Mouse (Mus musculus) heart, embryonic 15.5 days (tissue): ENCODE measurements around the gene Plvap. TPM values are rescaled to one million over a fixed set of nuclear protein-coding genes. Genes with fewer than 3 reads are reported as not detected.

Source experiments
- ATAC-seq: fragments of 200-750 bp; cut with Nextera tagmentation; replicated peaks from 2 replicates; pipeline ENCODE4 v1.8.0; 2017; ENCODE audit warnings: low read depth, moderate TSS enrichment; ENCODE audit not compliant: insufficient number of reproducible peaks, insufficient read depth, low FRiP score
- H3K27ac ChIP-seq: fragments of 300-500 bp; sonication (generic); 2 replicates; pipeline ENCODE4 v1.5.1; 2015; ENCODE audit warnings: mild to moderate bottlenecking, inconsistent platforms
- H3K27me3 ChIP-seq: fragments of 300-500 bp; sonication (generic); 2 replicates; pipeline ENCODE4 v1.6.1; 2015; ENCODE audit warnings: inconsistent platforms
- H3K36me3 ChIP-seq: fragments of 300-500 bp; sonication (generic); 2 replicates; pipeline ENCODE4 v1.6.1; 2015; ENCODE audit warnings: mild to moderate bottlenecking, inconsistent platforms
- H3K4me1 ChIP-seq: fragments of 300-500 bp; sonication (generic); replicated peaks from 2 replicates; pipeline ENCODE4 v1.6.1; 2015; ENCODE audit warnings: inconsistent platforms
- H3K4me2 ChIP-seq: fragments of 300-500 bp; sonication (generic); 2 replicates; pipeline ENCODE4 v1.6.1; 2015; ENCODE audit warnings: inconsistent platforms, mild to moderate bottlenecking, moderate library complexity
- H3K4me3 ChIP-seq: fragments of 300-500 bp; sonication (generic); 2 replicates; pipeline ENCODE4 v1.5.1; 2015; ENCODE audit warnings: mild to moderate bottlenecking, inconsistent platforms
- H3K9ac ChIP-seq: fragments of 300-500 bp; sonication (generic); 2 replicates; pipeline ENCODE4 v1.6.1; 2015; ENCODE audit warnings: mild to moderate bottlenecking, inconsistent platforms
- H3K9me3 ChIP-seq: fragments of 300-500 bp; sonication (generic); replicated peaks from 2 replicates; pipeline ENCODE4 v1.6.1; 2016; ENCODE audit warnings: inconsistent platforms
- WGBS: fragments of 180-500 bp; shearing (Covaris S2); methylation state at CpG from one replicate; pipeline ENCODE4 v1.1.7; 2015; ENCODE audit warnings: mixed read lengths; 5-methylcytosine and 5-hydroxymethylcytosine counted together
- polyA plus RNA-seq: library from polyadenylated mRNA; unstranded; fragments of >200 nt; fragmentation: Nextera tagmentation; extraction: Ambion mirVana; gene quantifications from 2 replicates; pipeline ENCODE4 v1.2.1, GENCODE M21; 2015

The Plvap gene
- polyA plus RNA-seq, 1 experiment from 2014 or later, result 87.2 TPM

GRCm38 (mm10) chr8:71484736-71485135, 26.8 kb downstream of the Plvap start:
- no peak overlapping the region for H3K27ac ChIP-seq
- H3K9ac ChIP-seq, result peak overlapping the region; percentile 88; the same call in 1 of the 2 replicates
- H3K36me3 ChIP-seq, result no peaks in the 10 kb centered on the region
- no peak for ATAC-seq
- peak overlapping the region; percentile 96 for H3K4me2 ChIP-seq
- H3K4me3 ChIP-seq, result peak overlapping the region; percentile 83
- no peaks in the 10 kb centered on the region for H3K9me3 ChIP-seq
- WGBS, result 92% methylated on average over 19 of the region's 19 CpGs
- peaks cover 30% of the 10 kb centered on the region for H3K4me1 ChIP-seq
- H3K27me3 ChIP-seq, result peaks cover 19% of the 10 kb centered on the region

- peaks cover 22% of the 10 kb centered on the region for H3K4me1 ChIP-seq
- ATAC-seq, result no peak
- no peaks in the 10 kb centered on the region for H3K36me3 ChIP-seq
- no peak overlapping the region for H3K4me3 ChIP-seq
- H3K27me3 ChIP-seq, result peaks cover 20% of the 10 kb centered on the region
- 45% methylated on average over 8 of the region's 8 CpGs for WGBS
- H3K9me3 ChIP-seq, result no peaks in the 10 kb centered on the region
- H3K4me2 ChIP-seq, result no peak overlapping the region
- no peak overlapping the region for H3K27ac ChIP-seq
- no peak overlapping the region for H3K9ac ChIP-seq
Observed at GRCm38 (mm10) chr8:71483932-71484331, 27.6 kb downstream of the Plvap start.

DNA sequence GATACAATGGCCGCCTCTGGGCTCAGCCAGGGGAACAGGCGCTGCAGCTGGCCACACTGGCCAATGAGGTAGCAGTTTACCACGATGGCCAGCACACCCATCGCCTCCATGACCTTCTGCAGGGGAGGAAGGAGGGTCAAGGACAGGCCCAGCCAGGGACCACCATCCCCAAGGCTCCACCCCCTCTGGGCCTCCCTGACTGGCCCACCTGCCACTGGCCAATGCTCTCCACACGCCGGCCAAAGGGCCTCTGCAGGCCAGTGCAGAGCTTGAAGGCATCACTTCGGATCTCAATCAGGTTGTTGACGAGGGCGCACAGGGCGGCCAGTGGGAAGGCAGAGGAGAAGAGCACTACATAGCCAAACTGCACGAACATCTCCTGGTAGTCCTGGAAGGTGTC, 32.6 kb downstream of the Plvap start:
- WGBS, result 84% methylated on average over 11 of the region's 11 CpGs
- H3K36me3 ChIP-seq, result peaks cover 12% of the 10 kb centered on the region
- H3K27ac ChIP-seq, result no peak overlapping the region
- ATAC-seq, result no peak
- no peak overlapping the region for H3K4me2 ChIP-seq
- peaks cover 24% of the 10 kb centered on the region for H3K27me3 ChIP-seq
- H3K4me3 ChIP-seq, result no peak overlapping the region
- H3K9ac ChIP-seq, result no peak overlapping the region
- H3K9me3 ChIP-seq, result no peaks in the 10 kb centered on the region
- H3K4me1 ChIP-seq, result peaks cover 14% of the 10 kb centered on the region

- peak overlapping the region; percentile 74 for H3K4me3 ChIP-seq
- H3K27me3 ChIP-seq, result peaks cover 22% of the 10 kb centered on the region
- H3K9ac ChIP-seq, result peak overlapping the region; percentile 81; the same call in 1 of the 2 replicates
- WGBS, result 49% methylated on average over 14 of the region's 14 CpGs
- H3K9me3 ChIP-seq, result no peaks in the 10 kb centered on the region
- ATAC-seq, result no peak
- peak overlapping the region; percentile 94 for H3K4me2 ChIP-seq
- H3K4me1 ChIP-seq, result peaks cover 14% of the 10 kb centered on the region
- H3K27ac ChIP-seq, result peak overlapping the region; percentile 90; the same call in 1 of the 2 replicates
- peaks cover 23% of the 10 kb centered on the region for H3K36me3 ChIP-seq
Observed at GRCm38 (mm10) chr8:71477196-71477845, 34.2 kb downstream of the Plvap start.

GRCm38 (mm10) chr8:71476099-71476940, 35.2 kb downstream of the Plvap start:
- under 1% methylated on average over 77 of the region's 121 CpGs for WGBS
- Histone ChIP-seq H3K9me3 (no peaks in the 10 kb centered on the region), H3K4me2 (peak overlapping the region; percentile 94), H3K27me3 (peaks cover 14% of the 10 kb centered on the region), H3K4me1 (peaks cover 15% of the 10 kb centered on the region), H3K9ac (peak overlapping the region; percentile 81), H3K4me3 (peak overlapping the region; percentile 74), H3K36me3 (peaks cover 30% of the 10 kb centered on the region), H3K27ac (peak overlapping the region; percentile 90)
- peak; percentile 72 for ATAC-seq

GRCm38 (mm10) chr8:71475702-71476075, 35.9 kb downstream of the Plvap start:
- peaks cover 9% of the 10 kb centered on the region; the same call in 1 of the 2 replicates for H3K27me3 ChIP-seq
- peak overlapping the region; percentile 74 for H3K4me3 ChIP-seq
- no peak for ATAC-seq
- H3K9ac ChIP-seq, result peak overlapping the region; percentile 81
- WGBS, result 23% methylated on average over 4 of the region's 4 CpGs
- peaks cover 22% of the 10 kb centered on the region for H3K4me1 ChIP-seq
- H3K36me3 ChIP-seq, result peaks cover 31% of the 10 kb centered on the region
- no peaks in the 10 kb centered on the region for H3K9me3 ChIP-seq
- H3K27ac ChIP-seq, result peak overlapping the region; percentile 90
- H3K4me2 ChIP-seq, result peak overlapping the region; percentile 94

GRCm38 (mm10) chr8:71474785-71475701, 36.5 kb downstream of the Plvap start:
- H3K4me3 ChIP-seq, result no peak overlapping the region
- 91% methylated on average over 25 of the region's 25 CpGs for WGBS
- H3K27ac ChIP-seq, result no peak overlapping the region
- ATAC-seq, result no peak
- H3K4me2 ChIP-seq, result no peak overlapping the region; the same call in 1 of the 2 replicates
- H3K9me3 ChIP-seq, result no peaks in the 10 kb centered on the region
- no peak overlapping the region for H3K9ac ChIP-seq
- peaks cover 28% of the 10 kb centered on the region for H3K4me1 ChIP-seq
- H3K36me3 ChIP-seq, result peaks cover 31% of the 10 kb centered on the region
- H3K27me3 ChIP-seq, result 0 out of 2 replicates have a peak, but pooled peaks cover 5% of the 10 kb centered on the region

DNA sequence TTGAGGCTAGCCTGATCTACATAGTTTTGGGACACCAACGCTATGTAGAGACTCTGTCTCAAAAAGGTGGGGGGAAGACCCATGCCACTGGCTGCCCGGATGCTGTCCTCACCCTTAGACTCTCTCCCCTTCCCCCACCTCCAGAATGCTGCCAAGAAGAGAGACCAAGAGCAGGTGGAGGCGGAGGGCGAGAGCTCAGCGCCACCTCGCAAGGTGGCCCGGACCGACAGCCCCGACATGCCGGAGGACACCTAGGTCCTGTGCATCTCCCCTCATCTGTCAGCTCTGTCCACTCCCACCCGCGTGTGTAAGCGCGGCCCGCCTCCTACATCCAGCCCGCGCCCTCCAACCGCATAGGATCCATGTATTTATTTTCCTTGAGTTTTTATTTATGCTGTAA, 37.2 kb downstream of the Plvap start:
- no peak for ATAC-seq
- Histone ChIP-seq H3K36me3 (peaks cover 31% of the 10 kb centered on the region), H3K9ac (no peak overlapping the region), H3K9me3 (no peaks in the 10 kb centered on the region), H3K27me3 (0 out of 2 replicates have a peak, but pooled peaks cover 5% of the 10 kb centered on the region), H3K4me3 (no peak overlapping the region), H3K4me2 (no peak overlapping the region), H3K4me1 (peaks cover 34% of the 10 kb centered on the region), H3K27ac (no peak overlapping the region)
- 93% methylated on average over 18 of the region's 18 CpGs for WGBS

DNA sequence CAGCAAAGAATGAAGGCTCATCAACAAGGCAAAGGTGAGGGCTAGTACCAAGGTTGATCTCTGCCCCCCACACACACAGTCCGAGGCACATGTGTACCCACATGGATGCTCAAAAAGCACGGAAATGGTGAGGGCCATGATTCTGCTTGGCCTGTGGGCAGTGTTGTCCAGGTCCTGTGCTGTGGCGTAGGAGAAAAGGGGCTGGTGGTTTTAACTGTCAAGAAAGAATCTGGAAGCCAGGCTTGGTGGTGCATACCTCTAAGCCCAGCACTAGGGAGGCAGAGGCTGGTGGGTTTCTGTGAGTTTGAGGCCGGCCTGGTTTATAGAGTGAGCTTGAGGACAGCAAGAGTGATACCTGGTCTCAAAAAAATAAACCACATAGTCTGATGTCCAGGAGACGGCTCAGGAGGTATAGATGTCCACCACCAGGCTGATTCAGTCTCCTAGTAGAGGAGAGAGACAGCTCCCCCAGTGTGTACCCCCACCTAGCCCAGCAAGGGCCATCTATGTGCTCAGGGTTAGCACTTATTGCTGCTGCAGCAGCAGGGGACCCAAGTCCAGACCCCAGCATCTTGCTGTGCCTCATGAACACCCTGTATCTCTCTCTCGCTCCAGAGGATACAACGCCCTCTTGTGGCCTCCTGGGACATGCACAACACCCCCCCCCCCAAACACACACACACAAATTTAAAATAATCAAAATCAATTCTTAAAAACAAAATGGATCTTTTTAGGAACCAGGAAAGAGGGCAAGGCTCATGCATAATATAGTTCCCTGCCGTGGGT, 38.8 kb downstream of the Plvap start:
- no peak overlapping the region for H3K4me2 ChIP-seq
- WGBS, result 81% methylated on average over 8 of the region's 8 CpGs
- ATAC-seq, result no peak
- no peak overlapping the region for H3K27ac ChIP-seq
- peaks cover 34% of the 10 kb centered on the region for H3K4me1 ChIP-seq
- H3K4me3 ChIP-seq, result no peak overlapping the region
- H3K9me3 ChIP-seq, result no peaks in the 10 kb centered on the region
- no peaks in the 10 kb centered on the region for H3K27me3 ChIP-seq
- H3K36me3 ChIP-seq, result peaks cover 31% of the 10 kb centered on the region
- no peak overlapping the region for H3K9ac ChIP-seq

GRCm38 (mm10) chr8:71471861-71472260, 39.7 kb downstream of the Plvap start:
- Histone ChIP-seq H3K27ac (no peak overlapping the region), H3K36me3 (peaks cover 31% of the 10 kb centered on the region), H3K4me1 (peaks cover 28% of the 10 kb centered on the region), H3K4me2 (no peak overlapping the region), H3K27me3 (no peaks in the 10 kb centered on the region), H3K4me3 (no peak overlapping the region), H3K9ac (no peak overlapping the region), H3K9me3 (no peaks in the 10 kb centered on the region)
- WGBS, result 94% methylated on average over 17 of the region's 17 CpGs
- ATAC-seq, result no peak
